Mouse (Mus musculus) lung, embryonic 16.5 days (tissue): Measurements from ENCODE around the gene Skil. TPM values are rescaled to one million over a fixed set of nuclear protein-coding genes. Genes with fewer than 3 reads are reported as not detected.

Experiments used
- ATAC-seq: fragments of 200-750 bp; cut with Nextera tagmentation; 2 replicates; pipeline ENCODE4 v1.8.0; 2017; ENCODE audit warnings: low read depth, mild to moderate bottlenecking, moderate library complexity
- H3K27ac ChIP-seq: fragments of 300-500 bp; sonication (generic); 2 replicates; pipeline ENCODE4 v1.5.1; 2014; ENCODE audit warnings: mild to moderate bottlenecking, control low read depth, low read length
- H3K27me3 ChIP-seq: fragments of 300-500 bp; sonication (generic); 2 replicates; pipeline ENCODE4 v1.6.1; 2014; ENCODE audit warnings: low read depth, low read length, mixed read lengths; ENCODE audit not compliant: control insufficient read depth, insufficient read depth
- H3K36me3 ChIP-seq: fragments of 300-500 bp; sonication (generic); 2 replicates; pipeline ENCODE4 v1.6.1; 2014; ENCODE audit warnings: low read length; ENCODE audit not compliant: control insufficient read depth, insufficient read depth
- H3K4me1 ChIP-seq: fragments of 300-500 bp; sonication (generic); replicated peaks from 2 replicates; pipeline ENCODE4 v1.6.1; 2014; ENCODE audit warnings: low read length, mixed read lengths; ENCODE audit not compliant: control insufficient read depth, insufficient read depth
- H3K4me2 ChIP-seq: fragments of 300-500 bp; sonication (generic); 2 replicates; pipeline ENCODE4 v1.6.1; 2014; ENCODE audit warnings: low read depth, low read length, control low read depth
- H3K4me3 ChIP-seq: fragments of 300-500 bp; sonication (generic); 2 replicates; pipeline ENCODE4 v1.5.1; 2014; ENCODE audit warnings: mild to moderate bottlenecking, low read length, control low read depth
- H3K9ac ChIP-seq: fragments of 300-500 bp; sonication (generic); 2 replicates; pipeline ENCODE4 v1.6.1; 2014; ENCODE audit warnings: low read length, control low read depth
- H3K9me3 ChIP-seq: fragments of 300-500 bp; sonication (generic); 2 replicates; pipeline ENCODE4 v1.6.1; 2016; ENCODE audit warnings: low read length; ENCODE audit not compliant: control insufficient read depth
- WGBS: fragments of 180-500 bp; shearing (Covaris S2); extraction: QIAGEN DNeasy Blood & Tissue Kit; methylation state at CpG from one replicate; pipeline ENCODE4 v1.1.7; 2014; 5-methylcytosine and 5-hydroxymethylcytosine counted together
- polyA plus RNA-seq: library from polyadenylated mRNA; unstranded; fragments of >200 nt; fragmentation: Nextera tagmentation; extraction: Ambion mirVana; gene quantifications from 2 replicates; pipeline ENCODE4 v1.2.1, GENCODE M21; 2015

Gene Skil
- polyA plus RNA-seq, 1 experiment from 2014 or later: 22.2 TPM

GRCm38 (mm10) chr3:31093627-31094351 lies 1.1 kb upstream of the Skil start:
- H3K4me2 ChIP-seq: peak overlapping the region; percentile 76
- peak overlapping the region; percentile 82 for H3K9ac ChIP-seq
- H3K4me3 ChIP-seq: peak overlapping the region; percentile 73
- peaks cover 25% of the 10 kb centered on the region for H3K4me1 ChIP-seq
- ATAC-seq: peak; percentile 58
- H3K36me3 ChIP-seq: peaks cover 2% of the 10 kb centered on the region; the same call in 1 of the 2 replicates
- peak overlapping the region; percentile 99 for H3K27ac ChIP-seq
- no peaks in the 10 kb centered on the region for H3K9me3 ChIP-seq
- WGBS: under 1% methylated on average over 39 of the region's 58 CpGs
- no peaks in the 10 kb centered on the region for H3K27me3 ChIP-seq

GRCm38 (mm10) chr3:31095179-31095490 lies 277 bp downstream of the Skil start:
- Histone ChIP-seq H3K27ac (peak overlapping the region; percentile 99), H3K4me1 (peaks cover 32% of the 10 kb centered on the region), H3K4me2 (peak overlapping the region; percentile 65), H3K36me3 (peaks cover 2% of the 10 kb centered on the region; the same call in 1 of the 2 replicates), H3K9me3 (no peaks in the 10 kb centered on the region), H3K27me3 (no peaks in the 10 kb centered on the region), H3K9ac (peak overlapping the region; percentile 77), H3K4me3 (peak overlapping the region; percentile 73)
- ATAC-seq: no peak; the same call in 1 of the 2 replicates
- WGBS: under 1% methylated on average over 31 of the region's 39 CpGs

- Histone ChIP-seq H3K27ac (peak overlapping the region; percentile 99), H3K9me3 (no peaks in the 10 kb centered on the region), H3K9ac (peak overlapping the region; percentile 77), H3K27me3 (no peaks in the 10 kb centered on the region), H3K4me1 (peaks cover 33% of the 10 kb centered on the region), H3K36me3 (peaks cover 2% of the 10 kb centered on the region; the same call in 1 of the 2 replicates), H3K4me3 (peak overlapping the region; percentile 73), H3K4me2 (peak overlapping the region; percentile 65)
- WGBS: under 1% methylated on average over 32 of the region's 33 CpGs
- peak; percentile 16; the same call in 1 of the 2 replicates for ATAC-seq
Observed at GRCm38 (mm10) chr3:31095491-31096154, 765 bp downstream of the Skil start.

- WGBS: 31% methylated on average over 10 of the region's 10 CpGs
- Histone ChIP-seq H3K27ac (peak overlapping the region; percentile 99), H3K9ac (peak overlapping the region; percentile 77), H3K9me3 (no peaks in the 10 kb centered on the region), H3K4me2 (peak overlapping the region; percentile 65), H3K36me3 (peaks cover 2% of the 10 kb centered on the region; the same call in 1 of the 2 replicates), H3K27me3 (no peaks in the 10 kb centered on the region), H3K4me1 (peaks cover 36% of the 10 kb centered on the region), H3K4me3 (peak overlapping the region; percentile 73)
- no peak for ATAC-seq
Observed at GRCm38 (mm10) chr3:31096155-31097101, 1.6 kb downstream of the Skil start.

- Histone ChIP-seq H3K9me3 (no peaks in the 10 kb centered on the region), H3K9ac (peak overlapping the region; percentile 30), H3K36me3 (peaks cover 2% of the 10 kb centered on the region; the same call in 1 of the 2 replicates), H3K4me2 (peak overlapping the region; percentile 39), H3K4me3 (peak overlapping the region; percentile 12; the same call in 1 of the 2 replicates), H3K27ac (peak overlapping the region; percentile 18), H3K27me3 (no peaks in the 10 kb centered on the region), H3K4me1 (peaks cover 36% of the 10 kb centered on the region)
- 60% methylated on average over 13 of the region's 13 CpGs for WGBS
- ATAC-seq: no peak
Observed at GRCm38 (mm10) chr3:31097102-31097720, 2.4 kb downstream of the Skil start.

- H3K36me3 ChIP-seq: peaks cover 2% of the 10 kb centered on the region; the same call in 1 of the 2 replicates
- H3K4me3 ChIP-seq: peak overlapping the region; percentile 12; the same call in 1 of the 2 replicates
- WGBS: 48% methylated on average over 11 of the region's 11 CpGs
Observed at GRCm38 (mm10) chr3:31097976-31098375, 3.1 kb downstream of the Skil start.

GRCm38 (mm10) chr3:31098556-31098955 lies 3.7 kb downstream of the Skil start:
- Histone ChIP-seq H3K4me3 (no peak overlapping the region), H3K27me3 (no peaks in the 10 kb centered on the region), H3K9me3 (no peaks in the 10 kb centered on the region), H3K4me1 (peaks cover 31% of the 10 kb centered on the region), H3K36me3 (peaks cover 2% of the 10 kb centered on the region; the same call in 1 of the 2 replicates), H3K4me2 (peak overlapping the region; percentile 27; the same call in 1 of the 2 replicates), H3K27ac (no peak overlapping the region), H3K9ac (no peak overlapping the region)
- ATAC-seq: no peak
- 93% methylated on average over 1 of the region's 1 CpGs for WGBS

More at GRCm38 (mm10) chr3:31097976-31098375, 3.1 kb downstream of the Skil start:
- peak overlapping the region; percentile 29; the same call in 1 of the 2 replicates for H3K27ac ChIP-seq
- H3K9me3 ChIP-seq: no peaks in the 10 kb centered on the region
- H3K4me1 ChIP-seq: peaks cover 35% of the 10 kb centered on the region
- no peak for ATAC-seq
- H3K27me3 ChIP-seq: no peaks in the 10 kb centered on the region
- H3K9ac ChIP-seq: peak overlapping the region; percentile 30
- H3K4me2 ChIP-seq: peak overlapping the region; percentile 39

GRCm38 (mm10) chr3:31100026-31100425 lies 5.2 kb downstream of the Skil start:
- WGBS: 62% methylated on average over 5 of the region's 5 CpGs
- no peak overlapping the region for H3K9ac ChIP-seq

More at GRCm38 (mm10) chr3:31100026-31100425, 5.2 kb downstream of the Skil start:
- no peak overlapping the region for H3K27ac ChIP-seq
- ATAC-seq: no peak
- no peaks in the 10 kb centered on the region for H3K27me3 ChIP-seq
- no peak overlapping the region for H3K4me3 ChIP-seq
- no peaks in the 10 kb centered on the region for H3K9me3 ChIP-seq
- H3K36me3 ChIP-seq: peaks cover 2% of the 10 kb centered on the region; the same call in 1 of the 2 replicates
- H3K4me1 ChIP-seq: peaks cover 36% of the 10 kb centered on the region
- peak overlapping the region; percentile 36; the same call in 1 of the 2 replicates for H3K4me2 ChIP-seq
